20 mouse cellular contexts compared by ENCODE assay signal in genomic region chr14:12073408-12074107, GRCm38 (mm10).
DNase-seq lines count a peak whose midpoint lies in the region; ATAC-seq and TF ChIP-seq lines count a peak whose summit lies in the region.
"Had no signal": no experiment of that assay in that cellular context is flagged by ENCODE, and none has a peak within 500 bp of the region (broad histone marks: within the 10 kb centered on the region; RNA-seq: fewer than 3 reads in every experiment).

No protein-coding gene starts in this region.

- no peaks in the 10 kb centered on the region for H3K9me3 ChIP-seq in kidney, embryonic 14.5 days (ENCODE audit: control insufficient read depth, low read length)
- no peaks in the 10 kb centered on the region for H3K9me3 ChIP-seq in liver, embryonic 16.5 days (replicated peaks; ENCODE audit: control insufficient read depth, low read length)
- H3K9me3 ChIP-seq in liver, embryonic 11.5 days (ENCODE audit: control insufficient read depth, low read length) = no peaks in the 10 kb centered on the region
- H3K9me3 ChIP-seq in intestine, postnatal 0 days (ENCODE audit: control insufficient read depth) = no peaks in the 10 kb centered on the region
- no peaks in the 10 kb centered on the region for H3K9me3 ChIP-seq in midbrain, embryonic 10.5 days (replicated peaks)
- H3K9me3 ChIP-seq: embryonic facial prominence, embryonic 12.5 days; forebrain, embryonic 15.5 days; heart, embryonic 10.5 days had no signal

- H3K36me3 ChIP-seq in kidney, embryonic 14.5 days (ENCODE audit: control insufficient read depth, insufficient read depth, low read length) = no peaks in the 10 kb centered on the region
- no peaks in the 10 kb centered on the region for H3K36me3 ChIP-seq in liver, embryonic 16.5 days (ENCODE audit: control insufficient read depth, insufficient read depth)
- no peaks in the 10 kb centered on the region for H3K36me3 ChIP-seq in liver, embryonic 11.5 days (ENCODE audit: control insufficient read depth, insufficient read depth, low read length)
- H3K36me3 ChIP-seq in intestine, postnatal 0 days (ENCODE audit: control insufficient read depth, insufficient read depth) = no peaks in the 10 kb centered on the region
- H3K36me3 ChIP-seq in small intestine, adult 2 months (ENCODE audit: control insufficient read depth, insufficient read depth, low read length) = no peaks in the 10 kb centered on the region
- no peaks in the 10 kb centered on the region for H3K36me3 ChIP-seq in midbrain, embryonic 10.5 days
- H3K36me3 ChIP-seq: embryonic facial prominence, embryonic 12.5 days; forebrain, embryonic 15.5 days; heart, embryonic 10.5 days had no signal

- H3K4me3 ChIP-seq in kidney, embryonic 14.5 days (ENCODE audit: low read length) = no peak overlapping the region
- no peak overlapping the region for H3K4me3 ChIP-seq in liver, embryonic 16.5 days (ENCODE audit: low read depth, low read length)
- H3K4me3 ChIP-seq in liver, embryonic 11.5 days (ENCODE audit: low read depth, low read length) = no peak overlapping the region
- no peak overlapping the region for H3K4me3 ChIP-seq in intestine, postnatal 0 days (ENCODE audit: low read depth, low read length)
- no peak overlapping the region for H3K4me3 ChIP-seq in small intestine, adult 2 months (ENCODE audit: low read depth, low read length)
- H3K4me3 ChIP-seq in midbrain, embryonic 10.5 days = no peak overlapping the region
- H3K4me3 ChIP-seq: embryonic facial prominence, embryonic 12.5 days; forebrain, embryonic 15.5 days; heart, embryonic 10.5 days had no signal

- no peak overlapping the region for H3K9ac ChIP-seq in kidney, embryonic 14.5 days (ENCODE audit: low read depth, low read length)
- no peak overlapping the region for H3K9ac ChIP-seq in liver, embryonic 16.5 days (ENCODE audit: low read depth, low read length)
- no peak overlapping the region for H3K9ac ChIP-seq in liver, embryonic 11.5 days (ENCODE audit: low read depth, low read length)
- no peak overlapping the region for H3K9ac ChIP-seq in intestine, postnatal 0 days (ENCODE audit: low read depth, low read length)
- H3K9ac ChIP-seq: embryonic facial prominence, embryonic 12.5 days; forebrain, embryonic 15.5 days had no signal

- TF ChIP-seq POLR2A in small intestine, adult 2 months (IDR thresholded peaks at IDR 0.05; ENCODE audit: low read depth, low read length) = no peak

- no peaks in the 10 kb centered on the region for H3K27me3 ChIP-seq in kidney, embryonic 14.5 days (ENCODE audit: control insufficient read depth, insufficient read depth, low read length)
- H3K27me3 ChIP-seq in liver, embryonic 16.5 days (ENCODE audit: control insufficient read depth, insufficient read depth, low read depth, low read length) = no peaks in the 10 kb centered on the region
- no peaks in the 10 kb centered on the region for H3K27me3 ChIP-seq in liver, embryonic 11.5 days (replicated peaks; ENCODE audit: control insufficient read depth, insufficient read depth, low read length)
- H3K27me3 ChIP-seq in intestine, postnatal 0 days (replicated peaks; ENCODE audit: control insufficient read depth, insufficient read depth, low read length) = no peaks in the 10 kb centered on the region
- H3K27me3 ChIP-seq in small intestine, adult 2 months (ENCODE audit: control insufficient read depth, insufficient read depth, low read length) = no peaks in the 10 kb centered on the region
- no peaks in the 10 kb centered on the region for H3K27me3 ChIP-seq in midbrain, embryonic 10.5 days (ENCODE audit: low read depth, poor library complexity, severe bottlenecking)
- H3K27me3 ChIP-seq: CH12.LX; embryonic facial prominence, embryonic 12.5 days; forebrain, embryonic 15.5 days; Patski had no signal

- no peak for DNase-seq in kidney, postnatal 10 days
- no peak for DNase-seq in liver, embryonic 11.5 days (ENCODE audit: low spot score)
- DNase-seq in midbrain, embryonic 10.5 days (ENCODE audit: low spot score) = no peak
- no peak for DNase-seq in testis, postnatal 14 days (ENCODE audit: low spot score)
- DNase-seq: adrenal gland, postnatal 14 days; cerebellum, adult 11-12 months; cerebellum, adult 9-10 months; cerebellum, postnatal 25 days; heart, adult 18-20 months; heart, postnatal 10 days had no signal

- 59% methylated on average over 2 of the region's 2 CpGs for WGBS in kidney, embryonic 14.5 days
- WGBS in liver, embryonic 16.5 days (ENCODE audit: insufficient replicate concordance) = 44% methylated on average over 2 of the region's 2 CpGs
- WGBS in liver, embryonic 11.5 days = 81% methylated on average over 2 of the region's 2 CpGs
- 33% methylated on average over 2 of the region's 2 CpGs for WGBS in intestine, postnatal 0 days
- WGBS in small intestine, adult 2 months = 25% methylated on average over 2 of the region's 2 CpGs
- 87% methylated on average over 2 of the region's 2 CpGs for WGBS in midbrain, embryonic 10.5 days

- ATAC-seq in kidney, embryonic 14.5 days (ENCODE audit: low FRiP score, low TSS enrichment) = peak; percentile 44; the same call in 1 of the 2 replicates
- ATAC-seq in liver, embryonic 16.5 days (ENCODE audit: low read depth) = peak; percentile 72
- ATAC-seq in liver, embryonic 11.5 days (replicated peaks; ENCODE audit: low FRiP score) = no peak
- peak; percentile 89 for ATAC-seq in intestine, postnatal 0 days
- ATAC-seq: activated CD4-positive, CD25-positive, alpha-beta regulatory T cell, adult 4 months; forebrain, embryonic 15.5 days; Patski had no signal

- 0 out of 2 replicates have a peak, but pooled peaks cover 9% of the 10 kb centered on the region for H3K4me1 ChIP-seq in kidney, embryonic 14.5 days (ENCODE audit: control insufficient read depth, insufficient read depth, low read length)
- no peaks in the 10 kb centered on the region; the same call in 1 of the 2 replicates for H3K4me1 ChIP-seq in liver, embryonic 16.5 days (ENCODE audit: control insufficient read depth, low read depth, low read length)
- no peaks in the 10 kb centered on the region for H3K4me1 ChIP-seq in liver, embryonic 11.5 days (replicated peaks; ENCODE audit: control insufficient read depth, insufficient read depth, low read length)
- H3K4me1 ChIP-seq in intestine, postnatal 0 days (replicated peaks; ENCODE audit: control insufficient read depth, insufficient read depth, low read length) = no peaks in the 10 kb centered on the region; the same call in 1 of the 2 replicates
- peaks cover 12% of the 10 kb centered on the region; the same call in 1 of the 2 replicates for H3K4me1 ChIP-seq in small intestine, adult 2 months (ENCODE audit: control insufficient read depth, insufficient read depth, insufficient read length, low read length)
- 0 out of 2 replicates have a peak, but pooled peaks cover 3% of the 10 kb centered on the region for H3K4me1 ChIP-seq in midbrain, embryonic 10.5 days

- H3K27ac ChIP-seq in kidney, embryonic 14.5 days (ENCODE audit: low read depth, low read length) = no peak overlapping the region; the same call in 1 of the 2 replicates
- no peak overlapping the region; the same call in 1 of the 2 replicates for H3K27ac ChIP-seq in liver, embryonic 16.5 days (ENCODE audit: low read length)
- H3K27ac ChIP-seq in liver, embryonic 11.5 days (ENCODE audit: low read depth, low read length) = no peak overlapping the region
- H3K27ac ChIP-seq in intestine, postnatal 0 days (ENCODE audit: low read depth, low read length) = peak overlapping the region; percentile 55
- H3K27ac ChIP-seq in small intestine, adult 2 months (ENCODE audit: insufficient read depth, low read depth, low read length) = peak overlapping the region; percentile 70
- no peak overlapping the region for H3K27ac ChIP-seq in midbrain, embryonic 10.5 days (replicated peaks)
- H3K27ac ChIP-seq: embryonic facial prominence, embryonic 12.5 days; forebrain, embryonic 15.5 days; heart, embryonic 10.5 days had no signal

- no peak overlapping the region for H3K4me2 ChIP-seq in kidney, embryonic 14.5 days (replicated peaks; ENCODE audit: low read depth, low read length)
- no peak overlapping the region for H3K4me2 ChIP-seq in liver, embryonic 16.5 days (ENCODE audit: low read depth, low read length)
- H3K4me2 ChIP-seq in liver, embryonic 11.5 days = no peak overlapping the region
- H3K4me2 ChIP-seq in intestine, postnatal 0 days (replicated peaks; ENCODE audit: low read depth) = no peak overlapping the region
- H3K4me2 ChIP-seq: embryonic facial prominence, embryonic 12.5 days; forebrain, embryonic 15.5 days had no signal

- TF ChIP-seq CTCF in intestine, postnatal 0 days (IDR thresholded peaks at IDR 0.05; ENCODE audit: low read depth) = no peak
- no peak for TF ChIP-seq CTCF in small intestine, adult 2 months (IDR thresholded peaks at IDR 0.05; ENCODE audit: extremely low read depth, insufficient read length, insufficient replicate concordance, low read depth, low read length)

Comparison
In these comparisons a context has a peak if more than half of its experiments do, and no peak if none do; other contexts are left out.
1. H3K27ac ChIP-seq: peak in intestine, postnatal 0 days (single experiment) and small intestine, adult 2 months (single experiment); none in kidney, embryonic 14.5 days (single experiment), liver, embryonic 16.5 days (single experiment), liver, embryonic 11.5 days (single experiment) and midbrain, embryonic 10.5 days (single experiment).